Mouse (Mus musculus): ENCODE data around the gene Rsg1. TPM values are rescaled to one million over a fixed set of nuclear protein-coding genes. Genes with fewer than 3 reads are reported as not detected.

Rsg1 gene
- total RNA-seq, 2 experiments from 2014 or later: 2.5 to 5.4 TPM

DNA sequence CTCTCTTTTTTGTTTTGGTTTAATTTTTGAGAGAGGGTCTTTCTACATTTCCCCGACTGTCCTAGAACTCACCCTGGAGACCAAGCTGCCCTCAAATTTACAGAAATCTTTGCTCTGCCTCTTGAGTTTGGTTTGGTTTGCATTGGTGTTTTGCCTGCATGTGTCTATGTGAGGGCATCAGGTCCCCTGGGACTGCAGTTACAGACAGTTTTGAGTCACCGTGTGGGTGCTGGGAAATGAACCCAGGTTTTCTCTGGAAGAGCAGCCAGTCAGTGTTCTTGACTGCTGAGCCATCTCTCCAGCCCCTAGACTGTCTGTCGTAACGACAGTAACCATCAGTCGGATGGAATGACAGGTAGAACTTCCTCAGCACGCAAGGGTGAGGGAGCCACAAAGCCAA is 19.2 kb upstream of the Rsg1 start:
- Histone ChIP-seq H3K27ac (no peak overlapping the region), H3K4me3 (no peak overlapping the region)
- DNase-seq (ENCODE audit: low spot score in 2 of 2): no peak
- TF ChIP-seq CTCF (conservative IDR thresholded peaks at IDR 0.05): no peak

DNA sequence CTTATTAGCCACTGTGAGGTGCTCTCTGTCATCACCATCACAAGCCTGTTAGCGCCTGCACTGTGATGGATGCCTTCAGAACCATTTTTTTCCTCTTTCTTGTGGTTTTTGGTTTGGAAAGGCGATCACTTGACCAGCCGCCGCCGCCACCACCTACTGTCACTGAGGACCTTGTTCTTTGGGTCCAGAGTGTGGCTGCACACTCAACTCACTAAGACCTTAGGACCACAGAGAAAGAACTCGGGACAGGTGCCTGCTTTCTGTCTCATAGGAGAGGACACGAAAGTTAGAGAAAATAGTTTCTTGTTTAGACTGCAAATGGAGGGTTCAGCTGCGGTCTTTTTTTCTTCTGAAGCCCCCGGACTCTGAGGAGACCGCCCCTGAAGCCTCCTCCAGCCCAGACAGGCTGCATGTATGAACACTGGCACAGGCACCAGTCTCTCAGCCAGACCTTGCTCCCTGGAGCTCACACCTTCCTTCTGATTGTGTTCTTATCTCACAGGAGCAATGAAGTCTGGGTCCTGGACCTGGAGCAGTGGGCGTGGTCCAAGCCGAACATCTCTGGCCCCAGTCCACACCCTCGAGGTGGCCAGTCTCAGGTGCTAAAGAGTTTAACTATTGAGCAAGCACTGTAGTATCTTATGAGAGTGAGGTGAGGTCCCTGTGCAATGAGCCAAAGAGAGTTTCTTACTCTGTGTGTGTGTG is 16.6 kb upstream of the Rsg1 start:
- DNase-seq (ENCODE audit: low spot score in 2 of 2): no peak
- no peak for TF ChIP-seq CTCF (conservative IDR thresholded peaks at IDR 0.05)

DNA sequence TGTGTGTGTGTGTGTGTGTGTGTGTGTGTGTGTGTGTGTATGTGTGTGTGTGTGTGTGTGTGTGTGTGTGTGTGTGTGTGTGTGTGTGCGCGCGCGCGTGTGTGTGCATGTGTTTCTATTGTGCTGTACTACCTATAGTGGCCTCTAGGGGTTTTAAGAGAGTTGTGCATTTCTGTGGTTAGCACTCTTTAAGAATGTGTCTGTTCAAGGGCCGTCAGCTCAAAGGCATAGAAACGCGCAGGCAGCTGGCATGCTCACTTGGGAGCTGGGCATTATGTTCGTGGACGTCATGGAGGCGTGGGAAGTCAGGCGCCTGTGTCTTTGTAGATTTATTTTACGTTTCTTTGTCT is 16.1 kb upstream of the Rsg1 start:
- DNase-seq (ENCODE audit: low spot score in 2 of 2): no peak
- TF ChIP-seq CTCF (conservative IDR thresholded peaks at IDR 0.05): peak; percentile 31; the same call in 1 of the 2 replicates
- Histone ChIP-seq H3K27ac (no peak overlapping the region), H3K4me3 (no peak overlapping the region)

More for the DNA sequence above, 16.6 kb upstream of the Rsg1 start:
- Histone ChIP-seq H3K4me3 (no peak overlapping the region), H3K27ac (no peak overlapping the region)

- no peak for DNase-seq (ENCODE audit: low spot score in 2 of 2)
- H3K4me3 ChIP-seq: no peak overlapping the region
- H3K27ac ChIP-seq: 0 out of 2 replicates have a peak overlapping the region, but pooled peaks have one; percentile 3
- no peak for TF ChIP-seq CTCF (conservative IDR thresholded peaks at IDR 0.05)
These were observed 12.8 kb upstream of the Rsg1 start for GRCm38 (mm10) chr4:141200906-141201305.

DNA sequence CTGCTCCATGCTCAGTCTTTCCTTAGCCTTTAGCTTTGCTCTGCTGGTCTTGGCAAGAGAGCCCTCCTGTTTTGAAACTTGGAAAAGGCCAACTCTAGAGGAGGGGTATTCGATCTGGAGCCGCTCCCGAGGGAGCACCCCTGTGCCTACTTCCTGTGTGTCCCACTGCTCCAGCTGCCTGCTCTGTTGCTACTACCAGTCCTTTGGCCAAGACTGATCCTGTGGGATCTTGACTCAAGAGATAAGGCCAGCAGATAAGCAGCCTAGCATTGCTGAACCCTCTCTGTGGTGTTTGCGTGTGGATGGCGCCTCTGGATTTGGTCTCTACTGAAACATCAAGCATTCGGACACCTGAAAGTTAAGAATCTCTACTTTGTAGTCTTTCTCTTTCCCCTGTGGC is 11.6 kb upstream of the Rsg1 start:
- TF ChIP-seq CTCF (conservative IDR thresholded peaks at IDR 0.05): no peak
- no peak overlapping the region for H3K27ac ChIP-seq
- no peak overlapping the region for H3K4me3 ChIP-seq
- DNase-seq (ENCODE audit: low spot score in 2 of 2): no peak

- peak; percentile 56 to 64 for DNase-seq (ENCODE audit: low spot score in 2 of 2)
- no peak overlapping the region for H3K4me3 ChIP-seq
- peak; percentile 75 for TF ChIP-seq CTCF (conservative IDR thresholded peaks at IDR 0.05)
- no peak overlapping the region for H3K27ac ChIP-seq
These were observed 9.1 kb upstream of the Rsg1 start for GRCm38 (mm10) chr4:141204580-141205061.

- no peak for DNase-seq (ENCODE audit: low spot score in 2 of 2)
- no peak overlapping the region for H3K4me3 ChIP-seq
- no peak overlapping the region for H3K27ac ChIP-seq
- TF ChIP-seq CTCF (conservative IDR thresholded peaks at IDR 0.05): no peak
These were observed 6.7 kb upstream of the Rsg1 start for GRCm38 (mm10) chr4:141207081-141207480.

GRCm38 (mm10) chr4:141210524-141211219 is 3.1 kb upstream of the Rsg1 start:
- H3K4me3 ChIP-seq: peak overlapping the region; percentile 33
- no peak for TF ChIP-seq CTCF (conservative IDR thresholded peaks at IDR 0.05)
- no peak for DNase-seq (ENCODE audit: low spot score in 2 of 2)
- peak overlapping the region; percentile 78 for H3K27ac ChIP-seq

GRCm38 (mm10) chr4:141211646-141212045 is 2.1 kb upstream of the Rsg1 start:
- no peak for DNase-seq (ENCODE audit: low spot score in 2 of 2)
- no peak overlapping the region for H3K4me3 ChIP-seq
- no peak for TF ChIP-seq CTCF (conservative IDR thresholded peaks at IDR 0.05)
- no peak overlapping the region for H3K27ac ChIP-seq

DNA sequence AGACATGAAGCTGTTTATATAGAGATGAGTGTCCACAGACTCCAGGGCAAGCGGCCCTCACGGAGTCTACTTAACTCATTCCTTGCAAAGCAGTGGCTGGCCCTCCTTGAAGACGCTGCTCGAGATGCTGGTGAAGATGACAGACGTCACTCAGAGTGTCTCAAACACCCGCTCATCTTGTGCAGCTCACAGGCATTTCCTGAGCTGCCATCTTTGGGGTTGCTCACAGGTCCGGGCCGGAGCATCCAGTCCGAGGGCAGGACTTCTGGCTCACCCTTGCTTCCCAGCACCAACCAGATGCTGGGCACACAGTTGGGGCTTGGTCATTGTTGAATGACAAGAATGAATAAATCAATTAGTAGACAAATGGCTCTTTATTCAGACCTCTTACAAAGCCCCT is 864 bp upstream of the Rsg1 start:
- Histone ChIP-seq H3K27ac (no peak overlapping the region), H3K4me3 (no peak overlapping the region)
- TF ChIP-seq CTCF (conservative IDR thresholded peaks at IDR 0.05): no peak
- no peak for DNase-seq (ENCODE audit: low spot score in 2 of 2)

DNA sequence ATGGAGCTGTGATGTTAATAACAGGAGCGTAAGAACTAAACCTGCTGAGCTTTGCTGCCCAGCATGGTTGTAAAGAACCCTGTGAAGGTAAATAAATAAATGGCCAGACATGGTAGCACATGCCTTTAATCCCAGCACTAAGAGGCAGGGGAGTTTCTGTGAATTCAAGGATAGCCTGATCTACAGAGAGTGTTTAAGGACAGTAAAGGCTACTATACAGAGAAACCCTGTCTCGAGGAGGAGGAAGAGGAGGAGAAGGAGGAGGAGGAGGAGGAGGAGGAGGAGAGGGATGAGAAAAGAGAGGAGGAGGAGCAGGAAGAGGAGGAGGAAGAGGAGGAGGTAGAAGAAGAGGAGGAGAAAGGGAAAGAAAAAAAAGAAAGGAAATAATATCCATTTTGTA is 414 bp upstream of the Rsg1 start:
- DNase-seq (ENCODE audit: low spot score in 2 of 2): no peak
- peak overlapping the region; percentile 85 for H3K4me3 ChIP-seq
- no peak for TF ChIP-seq CTCF (conservative IDR thresholded peaks at IDR 0.05)
- H3K27ac ChIP-seq: peak overlapping the region; percentile 76

DNA sequence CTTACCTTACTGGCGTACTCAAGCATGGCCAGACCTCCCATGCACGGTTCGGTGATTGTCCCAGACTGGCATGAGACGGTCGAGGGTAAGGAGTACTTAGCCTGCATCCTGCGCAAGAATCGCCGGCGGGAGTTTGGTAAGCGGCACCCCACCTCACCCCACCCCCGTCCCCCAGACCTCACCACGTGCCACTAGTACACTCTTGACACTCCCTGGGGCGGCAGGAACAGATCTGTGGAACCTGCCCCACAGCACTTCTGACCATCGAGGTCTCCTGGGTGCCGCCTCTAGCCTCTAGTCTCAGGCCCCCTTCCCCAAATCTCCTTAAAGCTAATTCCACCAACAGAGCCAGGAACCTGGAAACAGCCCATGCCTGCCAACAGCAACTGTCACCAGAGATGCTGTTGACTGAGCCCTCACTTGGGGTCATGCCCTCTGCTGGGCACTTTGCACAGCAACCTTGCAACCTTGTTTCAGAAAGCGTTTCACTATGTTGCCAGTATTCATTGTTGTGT is 638 bp downstream of the Rsg1 start:
- peak; percentile 53 for TF ChIP-seq CTCF (conservative IDR thresholded peaks at IDR 0.05)
- Histone ChIP-seq H3K4me3 (peak overlapping the region; percentile 85), H3K27ac (peak overlapping the region; percentile 76)

GRCm38 (mm10) chr4:141219583-141220213 is 5.9 kb downstream of the Rsg1 start:
- no peak overlapping the region for H3K4me3 ChIP-seq
- no peak overlapping the region for H3K27ac ChIP-seq
- no peak for DNase-seq (ENCODE audit: low spot score in 2 of 2)
- no peak for TF ChIP-seq CTCF (conservative IDR thresholded peaks at IDR 0.05)

More for the DNA sequence above, 638 bp downstream of the Rsg1 start:
- DNase-seq (ENCODE audit: low spot score in 2 of 2): no peak

Data from layer of hippocampus, adult 2 months (tissue).